Mouse (Mus musculus): ENCODE data around the gene Hirip3.
A peak's percentile ranks its signal among the peaks of the same experiment; 100 is the strongest.

DNA sequence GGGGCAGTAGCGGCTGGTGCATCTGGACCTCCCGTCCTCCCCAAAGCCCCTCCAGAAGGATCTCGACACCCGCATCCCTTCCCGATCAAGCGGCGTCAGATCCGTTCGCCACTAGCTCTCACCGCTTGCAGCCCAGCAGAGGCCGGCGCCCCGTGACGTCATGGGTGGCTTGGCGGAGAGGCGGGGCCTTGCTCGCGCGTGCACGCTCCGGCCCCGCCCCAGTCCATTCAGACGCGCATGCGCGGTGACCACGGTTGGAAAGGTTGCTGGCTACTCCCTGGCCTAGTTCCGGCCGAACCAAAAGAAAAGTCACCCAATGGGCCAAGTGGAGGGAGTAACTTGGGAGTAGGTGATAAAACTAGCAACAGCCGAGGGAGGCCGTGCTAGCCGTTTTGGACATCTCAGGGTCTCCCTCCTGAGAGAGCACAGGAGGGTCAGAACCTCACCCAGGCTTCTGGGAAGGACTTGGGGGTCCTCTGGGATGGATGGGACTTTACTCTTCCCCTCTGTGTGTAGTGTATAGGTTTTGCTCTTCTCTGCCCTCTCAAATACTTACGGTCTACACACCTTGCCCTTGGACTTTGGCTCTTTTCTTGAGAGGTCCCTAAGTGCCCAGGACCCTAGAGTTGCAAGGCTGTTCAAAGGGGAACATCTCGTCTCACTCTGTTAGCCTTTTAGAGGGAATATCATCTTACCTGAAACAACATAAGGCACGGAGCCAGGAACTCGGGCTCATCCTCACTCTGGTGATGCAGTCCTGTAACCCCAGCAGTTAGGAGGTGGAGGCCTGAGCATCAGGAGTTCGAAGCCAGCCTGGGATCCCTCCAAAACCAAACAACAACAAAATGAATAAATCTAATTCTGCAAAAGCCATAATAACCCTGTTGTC lies 36.6 kb downstream of the Hirip3 start:
- TF ChIP-seq CTCF (IDR thresholded peaks at IDR 0.05; ENCODE audit: borderline replicate concordance, extremely low read depth, insufficient read depth, insufficient read length) (no peak), POLR2A (IDR thresholded peaks at IDR 0.05; ENCODE audit: borderline replicate concordance, extremely low read depth, insufficient read depth, insufficient read length, poor library complexity, severe bottlenecking) (peak; percentile 69; the same call in 1 of the 2 replicates)

All from brain, embryonic 14.5 days (tissue).